Mouse (Mus musculus): ENCODE measurements around the gene Phldb1.

Phldb1 gene

DNA sequence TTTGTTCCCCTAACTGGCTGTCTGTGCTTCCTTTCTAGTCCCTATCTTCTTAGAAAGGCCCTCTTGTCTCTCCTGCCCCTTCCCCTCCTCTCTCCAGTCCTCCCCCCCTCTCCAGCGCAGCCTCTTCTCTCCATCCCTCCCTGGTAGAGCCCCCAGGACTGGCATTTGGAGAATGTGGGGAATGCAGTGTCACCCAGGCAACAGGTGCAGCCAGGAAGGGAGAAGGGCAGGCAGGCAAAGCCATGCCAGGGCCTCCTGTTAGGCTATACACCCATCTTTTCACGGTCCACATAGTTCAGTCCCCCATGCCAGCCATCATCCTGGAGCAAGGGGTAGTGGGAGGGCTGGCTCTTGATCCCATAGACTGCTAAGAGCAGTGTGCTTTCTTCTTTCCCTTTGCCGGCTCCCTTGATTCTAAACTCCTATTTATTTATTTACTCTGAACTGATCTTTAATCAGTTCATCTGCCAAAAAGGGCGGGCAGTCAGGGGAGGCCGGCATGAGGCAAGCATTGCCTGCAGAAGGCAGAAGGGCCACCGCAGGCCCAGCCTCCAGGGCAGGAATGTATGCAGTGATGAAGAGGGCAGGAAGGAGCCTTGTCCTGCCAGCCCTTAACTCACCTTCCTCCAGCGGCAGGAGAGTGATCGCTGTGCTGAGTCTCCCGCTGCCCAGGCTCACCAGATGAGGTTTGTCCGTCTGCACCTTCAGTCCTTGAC, 8.4 kb downstream of the Phldb1 start:
- no peak for DNase-seq (ENCODE audit: low read depth)

DNA sequence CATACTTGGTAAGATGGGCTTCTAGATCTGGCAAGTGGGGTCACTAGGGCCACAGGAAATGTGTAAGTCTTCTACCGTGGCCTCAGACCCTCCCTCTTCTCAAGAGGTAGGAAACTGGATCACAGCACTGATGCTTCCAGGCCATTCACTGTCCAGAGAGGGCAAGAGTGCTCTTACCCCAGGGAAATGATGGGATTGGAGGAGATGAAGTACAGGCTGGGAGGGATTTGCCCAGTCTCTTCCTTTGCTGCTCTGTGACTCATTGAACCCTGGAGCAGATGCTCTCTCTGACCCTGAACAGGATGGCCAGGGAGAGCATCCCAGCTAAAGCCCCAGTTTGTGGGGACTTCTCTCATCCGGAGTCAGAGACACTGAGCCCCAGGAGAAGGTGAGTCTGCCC, 10.3 kb downstream of the Phldb1 start:
- no peak for DNase-seq (ENCODE audit: low read depth)

DNA sequence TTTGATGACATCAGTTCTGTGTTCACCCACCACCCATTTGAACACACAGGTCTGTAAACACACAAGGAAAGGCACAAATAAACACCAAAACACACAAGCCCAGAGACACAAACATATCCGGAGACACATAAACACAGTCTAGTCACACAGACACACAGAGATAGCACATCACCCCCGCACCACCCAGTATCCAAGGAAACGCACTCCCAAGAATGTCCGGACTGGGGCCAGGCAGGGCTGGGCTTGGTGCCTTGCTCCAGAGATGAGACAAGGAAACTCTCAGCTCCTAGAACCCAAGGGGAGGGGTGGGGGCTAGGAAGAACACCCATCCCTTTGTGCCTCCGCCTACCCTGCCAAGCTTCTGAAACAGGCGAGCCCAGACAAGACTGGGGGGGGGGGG, 10.8 kb downstream of the Phldb1 start:
- no peak for DNase-seq (ENCODE audit: low read depth)

DNA sequence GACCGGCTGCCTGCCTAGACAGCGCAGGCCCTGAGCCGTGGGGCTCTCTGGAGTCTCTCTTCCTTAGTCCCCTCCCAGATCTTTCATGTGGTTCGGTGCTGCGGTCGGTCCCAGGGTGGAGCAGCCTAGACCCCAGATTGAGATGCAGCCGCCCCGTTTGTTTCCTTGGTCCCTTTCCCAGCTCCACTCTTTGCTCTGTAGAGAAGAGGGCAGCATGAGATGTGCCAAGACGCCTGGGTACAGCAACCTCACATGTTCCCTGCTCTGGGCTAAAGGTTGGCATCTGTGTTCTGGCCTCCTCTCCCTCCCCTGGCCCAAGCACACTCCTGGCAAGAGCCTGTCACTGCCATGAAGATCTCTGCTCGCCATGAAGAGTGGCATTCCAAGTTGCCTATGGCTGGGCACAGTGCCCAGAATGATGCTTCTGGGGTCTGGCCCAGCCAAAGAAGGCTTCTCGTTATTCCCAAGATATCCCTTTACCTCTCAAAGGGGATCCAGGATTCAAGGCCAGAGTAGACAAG, 11.4 kb downstream of the Phldb1 start:
- DNase-seq (ENCODE audit: low read depth): peak; percentile 34

DNA sequence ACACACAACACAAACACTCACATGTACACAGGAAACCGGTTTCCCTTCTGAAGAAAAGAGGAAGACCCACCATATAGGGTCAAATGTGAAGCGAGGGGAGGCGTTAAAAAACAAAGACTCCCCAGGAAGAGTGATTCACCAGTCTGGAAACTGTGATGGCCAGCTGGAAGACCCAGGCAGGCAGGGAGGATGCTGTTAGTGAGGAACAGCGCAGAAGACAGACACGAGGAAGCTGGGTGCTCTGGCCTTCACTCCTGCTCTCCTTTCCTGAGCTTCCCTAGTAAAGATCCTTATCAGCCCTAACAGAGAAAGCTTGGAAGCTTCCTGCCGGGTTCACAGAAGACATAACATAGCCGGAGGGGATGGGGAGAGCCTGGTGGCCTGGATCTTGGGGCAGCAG, 12.0 kb downstream of the Phldb1 start:
- peak; percentile 26 for DNase-seq (ENCODE audit: low read depth)

DNA sequence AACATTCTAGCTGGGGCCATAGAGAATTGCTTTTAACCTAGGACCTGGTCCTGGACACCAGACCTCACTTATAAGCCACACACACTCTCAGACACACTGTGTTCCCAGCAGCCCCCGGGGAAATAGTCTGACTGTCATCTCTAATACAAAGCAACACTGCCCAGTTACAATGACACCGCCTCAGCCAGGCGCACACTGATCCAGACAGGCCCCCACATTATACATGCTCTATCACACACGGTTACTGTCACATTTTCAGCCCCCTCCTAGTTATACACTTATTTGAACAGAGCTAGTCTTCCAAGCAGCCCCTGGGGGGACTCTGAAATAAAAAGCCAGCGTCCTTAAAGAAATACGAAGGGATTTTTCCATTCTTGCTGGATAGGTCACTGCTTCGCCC, 12.4 kb downstream of the Phldb1 start:
- no peak for DNase-seq (ENCODE audit: low read depth)

DNA sequence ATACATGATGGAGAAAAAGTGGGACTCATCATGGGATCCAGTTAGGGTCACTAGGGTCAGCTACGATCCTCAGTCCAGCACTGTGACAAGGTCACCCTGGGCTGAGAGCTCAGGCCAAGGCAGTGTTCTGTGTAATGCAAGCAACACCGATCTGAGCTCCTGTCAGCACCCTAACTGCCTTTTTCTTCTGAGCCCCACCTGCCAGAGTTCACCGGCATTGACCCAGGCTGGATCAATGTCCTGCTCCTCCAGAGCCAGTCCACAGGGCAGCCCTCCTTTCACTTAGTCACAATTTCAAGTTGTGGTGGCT, 13.2 kb downstream of the Phldb1 start:
- no peak for DNase-seq (ENCODE audit: low read depth)

DNA sequence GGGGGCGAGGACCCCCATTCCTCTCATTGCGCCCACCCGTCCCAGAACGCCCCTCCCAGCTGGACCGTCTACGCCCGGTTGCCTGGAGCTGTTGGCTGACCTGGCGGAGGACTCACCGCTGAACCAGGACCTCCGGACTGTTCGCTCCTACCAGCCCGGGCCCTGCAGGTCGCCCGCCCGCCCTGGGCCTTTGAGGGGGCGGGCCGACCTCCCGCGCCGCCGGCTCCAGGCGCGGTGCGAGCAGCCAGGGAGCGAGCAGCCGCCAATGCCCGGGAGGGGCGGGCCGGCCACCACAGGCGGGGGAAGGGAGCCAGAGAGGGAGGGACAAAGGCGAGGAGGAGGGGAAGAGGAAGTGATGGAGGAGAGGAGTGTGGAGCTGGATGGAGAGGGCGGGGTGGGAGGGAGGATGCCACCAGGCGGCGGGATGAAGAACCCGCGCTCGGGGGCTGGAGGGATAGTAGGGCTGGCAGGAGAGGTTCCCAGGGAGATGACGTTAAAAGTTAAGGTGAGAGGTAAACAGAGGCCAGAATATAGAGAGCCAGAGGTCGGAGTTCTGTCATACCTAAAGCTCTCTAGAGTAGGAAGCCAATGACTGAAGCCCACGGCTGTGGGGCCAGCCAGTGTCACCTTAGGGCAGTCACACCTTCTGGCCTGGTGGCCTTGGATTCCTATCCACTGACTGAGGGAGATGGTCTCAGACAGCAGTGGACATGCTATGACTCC, 13.7 kb downstream of the Phldb1 start:
- peak; percentile 77 for DNase-seq (ENCODE audit: low read depth)

DNA sequence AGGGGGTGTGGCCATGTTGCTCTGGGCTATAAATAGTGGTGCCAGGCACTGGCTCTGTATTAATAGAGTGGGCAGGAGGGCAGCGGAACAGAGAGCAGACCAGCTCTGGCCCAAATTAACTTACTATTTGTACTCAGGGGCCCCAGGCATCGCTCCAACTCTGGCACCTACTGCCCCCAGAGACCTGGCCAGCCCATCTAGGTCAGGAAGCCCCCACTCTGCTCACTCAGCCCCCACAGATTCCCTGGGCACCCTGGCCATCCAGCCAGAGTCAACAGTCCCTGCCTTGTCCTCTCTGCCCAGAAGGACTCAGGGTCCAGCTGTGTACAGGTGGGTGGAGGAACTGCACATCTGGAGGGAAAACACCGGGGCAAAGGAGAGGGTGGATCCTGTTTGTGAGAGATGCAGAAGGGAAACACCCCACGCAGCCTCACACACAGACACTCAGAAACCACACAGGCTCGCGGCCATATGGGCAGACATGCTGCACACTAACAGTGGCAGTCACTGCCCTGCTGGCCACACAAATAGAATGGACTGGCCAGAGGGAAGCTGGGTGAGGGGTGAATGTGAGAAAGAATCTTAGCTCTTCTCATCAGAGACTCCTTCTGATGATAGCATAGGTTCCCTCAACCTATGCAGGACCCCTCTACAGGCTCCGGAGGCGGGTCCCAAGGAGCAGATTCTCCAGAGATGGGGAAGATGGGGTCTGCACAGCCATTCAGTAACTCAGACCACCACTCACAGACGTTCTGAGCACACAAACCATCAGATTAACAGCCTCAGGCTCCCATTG, 14.4 kb downstream of the Phldb1 start:
- peak; percentile 63 for DNase-seq (ENCODE audit: low read depth)

DNA sequence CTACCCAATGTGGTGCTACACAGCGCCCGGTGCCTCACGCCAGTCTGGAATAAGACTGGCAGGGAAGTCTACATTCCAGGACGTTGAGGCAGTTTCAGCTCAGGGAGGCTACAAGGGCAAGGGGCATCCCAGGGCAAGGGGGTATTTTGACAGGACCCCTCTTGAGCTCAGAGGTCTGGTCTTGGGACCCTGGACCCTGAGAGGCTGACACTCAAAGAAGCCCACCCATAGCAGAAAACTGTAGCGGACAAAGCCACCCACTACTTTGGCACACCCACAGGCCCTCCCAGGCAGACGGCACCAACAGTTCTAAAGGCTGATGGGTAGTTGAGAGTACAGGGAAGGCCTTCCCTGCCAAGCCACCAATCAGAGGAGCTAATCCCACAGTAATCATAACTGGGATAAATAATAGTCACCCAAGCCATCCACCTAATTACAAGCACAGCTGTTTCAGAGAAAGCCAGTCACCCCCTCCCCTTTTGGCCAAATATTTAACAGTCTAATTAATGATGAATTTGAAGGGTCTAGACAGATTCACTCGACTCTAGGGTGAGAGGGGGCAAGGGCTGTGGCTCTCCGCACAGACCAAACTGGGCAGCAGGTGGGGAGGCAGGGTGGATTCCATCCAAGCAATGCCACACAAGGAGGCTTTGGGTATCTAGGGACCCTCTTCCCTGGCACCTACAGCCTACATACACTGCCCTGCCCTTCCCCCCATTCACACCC, 15.2 kb downstream of the Phldb1 start:
- no peak for DNase-seq (ENCODE audit: low read depth)

DNA sequence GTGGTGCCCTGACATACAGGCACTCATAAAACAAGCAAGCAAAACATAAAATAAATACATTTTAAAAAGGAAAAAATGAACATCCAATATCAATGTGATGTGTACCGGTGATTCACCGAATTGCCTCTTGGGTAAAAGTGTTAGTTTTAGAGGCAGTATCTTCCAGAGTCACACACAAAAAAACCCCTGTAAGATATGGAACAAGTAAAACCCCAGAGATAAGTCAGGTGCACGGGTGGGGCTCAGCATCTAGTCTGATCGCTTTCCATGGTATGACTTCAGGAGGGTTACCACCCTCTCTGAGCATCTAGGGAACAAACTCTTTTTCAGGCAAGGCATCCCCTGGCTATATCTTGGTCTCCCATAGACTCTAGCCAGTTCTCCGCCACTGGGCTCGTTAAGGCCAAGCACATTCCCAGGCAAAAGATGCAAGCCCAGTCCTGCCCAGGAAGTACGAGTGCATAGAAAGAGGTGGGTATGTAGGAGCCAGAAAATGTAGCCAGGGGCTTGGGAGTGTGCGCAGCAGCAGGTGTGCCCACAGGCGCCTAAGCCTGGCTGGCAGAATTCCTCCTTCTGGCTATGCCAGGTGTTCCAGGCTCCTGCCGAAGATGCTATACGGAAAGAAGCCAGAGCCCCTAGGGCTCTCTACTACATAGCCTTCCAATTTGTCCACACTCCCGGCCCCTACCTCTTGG, 15.9 kb downstream of the Phldb1 start:
- peak; percentile 26 for DNase-seq (ENCODE audit: low read depth)

DNA sequence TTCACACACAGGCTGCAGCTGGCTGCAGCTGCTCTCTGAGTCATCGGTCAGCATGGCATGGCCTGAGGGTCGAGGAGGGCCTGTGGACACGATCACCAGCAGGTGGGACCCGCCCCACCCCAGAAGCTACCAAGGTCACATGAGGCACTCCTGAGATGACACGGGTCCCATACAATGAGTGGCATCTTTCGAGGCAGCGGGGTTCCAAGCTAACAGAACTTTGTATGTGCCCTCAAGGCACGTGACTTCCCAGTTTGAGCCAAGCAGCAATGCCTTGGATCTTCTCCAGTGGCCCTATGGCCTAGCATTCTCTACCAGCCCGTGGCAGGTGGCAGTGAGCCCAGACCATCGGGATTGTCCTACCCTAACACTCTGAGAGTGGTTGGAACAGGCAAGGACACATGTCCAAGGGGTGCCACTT, 17.2 kb downstream of the Phldb1 start:
- no peak for DNase-seq (ENCODE audit: low read depth)

DNA sequence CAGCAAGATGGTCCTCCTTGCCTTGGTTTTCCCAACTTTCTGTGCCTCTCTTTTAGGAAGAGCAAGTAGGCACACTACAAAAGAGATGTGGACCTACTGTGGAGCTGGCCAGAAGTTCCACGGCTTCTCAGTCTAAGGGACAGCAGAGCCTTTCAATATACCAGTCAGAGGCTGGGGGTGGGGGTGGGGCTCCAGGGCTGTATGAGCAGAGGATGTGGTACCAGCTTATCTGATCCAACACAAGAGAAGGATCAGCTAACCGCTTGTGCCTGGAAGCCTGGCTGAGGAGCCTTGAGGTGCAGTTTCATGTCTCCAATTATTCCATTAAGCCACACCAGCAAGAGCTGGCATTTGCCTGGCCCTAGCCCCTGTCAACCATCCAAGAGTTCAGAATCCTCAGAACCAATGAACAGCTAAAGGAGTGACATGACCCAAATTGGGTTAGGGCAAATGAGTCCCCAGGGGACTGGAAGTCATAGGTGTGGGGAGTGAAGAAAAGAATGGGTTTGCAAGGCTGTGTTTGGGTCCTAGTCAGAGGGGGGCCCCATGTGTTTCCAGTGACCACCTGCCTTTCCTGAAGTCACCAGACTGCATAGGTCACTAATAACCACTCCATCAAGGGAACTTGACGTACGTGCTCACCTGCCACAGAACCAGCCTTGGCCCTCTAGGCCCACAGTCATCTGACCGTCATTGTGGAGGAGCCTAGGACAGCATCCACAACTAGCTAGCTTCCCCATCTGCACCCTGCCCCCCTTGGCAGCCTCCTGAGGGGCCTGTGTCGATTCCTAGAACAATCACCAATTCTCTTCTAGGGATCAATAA, 17.8 kb downstream of the Phldb1 start:
- DNase-seq (ENCODE audit: low read depth): peak; percentile 83

DNA sequence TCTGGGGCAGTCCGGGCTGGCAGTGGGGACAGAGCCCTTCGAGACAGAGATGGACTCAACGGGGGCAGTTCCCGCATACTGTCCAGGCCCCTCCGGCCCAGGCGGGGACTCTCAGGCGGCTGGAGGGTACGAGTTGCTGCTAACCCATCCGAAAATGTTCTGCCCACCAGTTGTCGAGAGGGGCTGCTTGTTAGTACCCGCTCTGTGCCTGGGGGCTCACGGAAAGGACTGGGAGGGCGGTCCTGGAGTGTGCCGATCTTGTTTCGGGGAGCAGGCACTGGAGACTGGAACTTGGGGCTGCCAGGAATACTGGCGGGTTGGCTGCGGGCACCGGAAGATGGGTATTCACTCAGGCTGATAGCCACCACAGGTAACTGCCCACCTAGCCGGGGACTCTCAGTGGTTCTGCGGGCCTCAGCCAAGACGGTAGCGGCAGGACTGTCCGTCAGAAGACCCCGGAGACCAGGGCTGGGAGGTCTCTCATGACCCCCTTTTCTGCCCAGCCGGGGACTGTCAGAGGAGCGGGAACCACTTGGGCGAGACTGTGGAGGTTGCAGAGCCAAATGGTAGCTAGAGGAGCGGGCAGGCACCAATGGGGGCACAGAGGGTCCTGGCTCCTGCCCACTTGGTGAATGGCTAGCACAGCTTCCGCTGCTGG, 19.2 kb downstream of the Phldb1 start:
- DNase-seq (ENCODE audit: low read depth): no peak

DNA sequence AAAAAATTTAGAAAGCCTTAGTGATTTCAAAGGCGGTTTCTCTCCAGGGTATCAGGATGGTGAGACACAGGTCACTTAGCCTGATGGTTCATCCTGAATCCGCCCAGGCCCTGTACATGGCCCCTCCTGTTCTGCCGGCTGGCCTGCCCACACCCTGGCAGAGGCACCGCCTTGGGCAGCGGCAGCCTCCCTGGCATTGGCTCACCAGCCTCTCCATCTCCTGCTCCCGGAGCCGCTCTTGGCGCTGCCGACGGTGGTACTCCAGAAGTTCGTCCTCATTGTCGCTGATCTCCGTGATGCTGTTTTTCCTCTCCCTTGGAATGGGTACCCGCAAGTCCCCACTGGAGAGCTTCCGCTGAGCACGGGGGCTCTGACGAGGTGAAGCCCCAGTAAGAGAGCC, 19.9 kb downstream of the Phldb1 start:
- DNase-seq (ENCODE audit: low read depth): no peak

DNA sequence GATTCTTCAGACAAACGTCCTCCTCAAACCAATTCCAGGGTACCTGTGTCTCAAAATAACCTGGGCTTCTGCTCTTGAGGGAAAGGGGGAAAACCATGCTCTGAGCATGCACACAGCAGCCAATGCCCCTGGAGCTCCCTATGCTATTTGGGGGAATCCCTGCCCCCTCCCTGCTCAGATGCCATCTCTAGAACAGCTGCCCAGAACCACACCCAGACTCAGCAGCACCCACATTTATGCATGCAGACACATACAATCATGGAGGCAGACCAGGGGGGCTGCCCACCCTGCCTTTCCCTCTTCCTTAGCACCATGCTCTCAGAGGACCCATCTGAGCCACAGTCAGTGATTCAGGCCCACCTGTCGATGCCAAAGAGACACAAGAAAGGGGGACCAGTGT, 21.4 kb downstream of the Phldb1 start:
- no peak for DNase-seq (ENCODE audit: low read depth)

DNA sequence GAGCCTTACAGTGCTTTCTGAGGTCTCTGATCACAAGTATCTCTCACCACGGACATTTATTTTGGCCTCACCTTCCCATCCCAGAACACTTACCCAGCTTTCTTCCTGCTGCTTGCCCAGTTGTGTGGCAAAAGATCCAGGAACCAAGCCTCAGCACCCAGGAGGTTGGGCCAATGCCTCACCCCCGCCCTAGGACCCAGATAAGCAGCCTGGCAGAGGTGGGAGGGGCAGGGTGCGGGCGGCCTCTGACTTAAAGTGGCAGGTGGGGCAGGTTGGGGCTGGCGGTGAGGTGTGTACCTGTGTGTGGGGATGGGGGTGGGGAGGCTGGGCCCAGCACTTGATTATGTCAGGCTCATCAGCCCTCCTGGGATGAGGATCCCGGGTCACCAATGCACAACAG, 21.9 kb downstream of the Phldb1 start:
- DNase-seq (ENCODE audit: low read depth): no peak

DNA sequence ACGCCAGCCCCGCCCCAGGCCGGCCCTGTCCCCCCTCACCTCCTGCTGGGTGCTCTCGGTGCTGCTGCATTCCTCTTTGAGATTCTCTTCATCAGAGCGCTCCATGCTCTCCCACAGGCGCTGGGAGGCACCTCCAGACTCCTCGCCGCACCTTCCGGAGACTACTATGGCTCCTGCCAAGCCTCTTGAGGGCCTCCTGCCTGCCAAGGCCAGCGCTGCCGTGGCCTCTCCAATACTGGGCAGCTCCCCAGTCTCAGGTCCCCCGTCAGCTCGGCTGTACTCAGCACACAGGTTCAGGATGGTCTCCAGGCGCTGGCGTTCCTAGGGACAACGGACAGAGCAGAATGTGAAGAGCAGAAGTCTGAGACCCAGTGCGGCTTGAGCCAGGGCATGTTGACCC, 23.4 kb downstream of the Phldb1 start:
- DNase-seq (ENCODE audit: low read depth): no peak

DNA sequence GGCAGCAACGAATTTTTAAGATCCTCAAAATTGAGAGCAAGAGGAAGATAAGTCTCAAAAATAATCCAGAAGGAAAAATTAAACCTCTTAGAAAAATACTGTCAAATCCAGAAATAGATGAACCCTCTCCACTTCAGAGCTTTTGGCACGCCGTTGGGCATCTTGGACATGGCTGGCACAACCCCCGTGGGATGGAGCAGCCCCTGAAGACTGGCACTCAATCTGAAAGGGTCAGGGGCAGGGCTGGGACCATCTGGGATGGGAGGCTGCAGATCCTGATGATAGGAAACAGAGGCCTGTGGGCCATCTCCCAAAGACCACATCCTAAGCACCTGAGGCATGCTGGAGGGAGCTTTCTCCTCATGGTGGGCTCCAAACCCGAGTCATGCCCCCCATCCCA, 24.8 kb downstream of the Phldb1 start:
- no peak for DNase-seq (ENCODE audit: low read depth)

DNA sequence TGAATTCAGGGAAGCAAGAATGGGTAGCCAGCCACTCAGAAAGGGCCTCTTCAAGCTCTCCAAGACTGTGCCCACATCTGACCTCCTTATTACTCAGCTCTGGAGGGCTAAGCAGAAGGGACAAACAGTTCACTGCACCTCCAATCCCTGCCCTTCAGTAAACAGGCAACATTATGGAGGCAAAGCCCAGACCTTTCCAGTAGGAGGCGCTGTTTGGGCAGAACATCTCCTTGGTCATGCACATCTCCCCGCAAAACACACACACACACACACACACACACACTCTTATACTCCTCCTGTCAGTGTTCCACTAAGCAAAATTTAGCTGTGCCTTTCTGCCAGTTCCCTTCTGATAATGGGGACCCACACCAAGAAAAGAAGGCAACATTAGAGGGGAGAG, 25.4 kb downstream of the Phldb1 start:
- peak; percentile 79 for DNase-seq (ENCODE audit: low read depth)
